Mouse (Mus musculus): ENCODE measurements at regions not wholly inside any gene's neighbourhood (a gene's known extent, or its start where the extent isn't known, plus 50 kb on each side); places are given as distances from the start of the nearest gene placed in this dataset.

DNA sequence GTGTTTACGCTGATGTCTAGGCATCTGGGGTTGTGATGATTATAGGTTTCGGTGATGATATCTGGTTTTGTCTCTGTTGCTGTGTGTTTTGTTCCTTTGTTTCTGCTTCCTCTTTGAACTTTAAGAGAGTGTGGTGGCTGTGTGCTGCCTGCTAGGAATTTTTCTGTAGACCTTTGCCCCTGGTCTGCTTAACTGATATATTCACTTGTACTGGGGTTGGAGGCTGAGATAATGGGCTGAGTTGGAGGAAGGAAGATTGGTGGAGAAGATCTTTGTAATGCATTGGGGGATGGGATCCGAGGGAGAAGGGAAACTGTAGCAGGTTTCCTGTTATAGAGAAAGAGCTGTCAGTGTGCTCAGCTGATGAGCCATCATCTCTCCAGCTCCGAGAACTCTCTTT, 55.8 kb downstream of the Mid1ip1 start:
- H3K4me3 ChIP-seq (replicated peaks): no peak overlapping the region

GRCm38 (mm10) chrX:10775714-10776515, 61.1 kb downstream of the Mid1ip1 start:
- Histone ChIP-seq H3K4me2 (no peak overlapping the region), H3K27me3 (peaks cover 7% of the 10 kb centered on the region; the same call in 1 of the 2 replicates), H3K9ac (no peak overlapping the region), H3K4me1 (no peaks in the 10 kb centered on the region), H3K36me3 (no peaks in the 10 kb centered on the region), H3K27ac (no peak overlapping the region), H3K9me3 (replicated peaks) (no peaks in the 10 kb centered on the region), H3K4me3 (replicated peaks) (no peak overlapping the region)
- no peak for ATAC-seq (replicated peaks; ENCODE audit: low FRiP score)
- WGBS: 57% methylated on average over 8 of the region's 8 CpGs

More for the DNA sequence above, 55.8 kb downstream of the Mid1ip1 start:
- no peak for ATAC-seq (replicated peaks; ENCODE audit: low FRiP score)
- 0 out of 2 replicates have a peak, but pooled peaks cover 7% of the 10 kb centered on the region for H3K27me3 ChIP-seq
- whole genome bisulfite sequencing: 68% methylated on average over 4 of the region's 4 CpGs
- no peak overlapping the region for H3K9ac ChIP-seq
- no peaks in the 10 kb centered on the region for H3K4me1 ChIP-seq
- no peaks in the 10 kb centered on the region for H3K9me3 ChIP-seq (replicated peaks)
- H3K4me2 ChIP-seq: no peak overlapping the region
- no peak overlapping the region for H3K27ac ChIP-seq
- no peaks in the 10 kb centered on the region for H3K36me3 ChIP-seq

DNA sequence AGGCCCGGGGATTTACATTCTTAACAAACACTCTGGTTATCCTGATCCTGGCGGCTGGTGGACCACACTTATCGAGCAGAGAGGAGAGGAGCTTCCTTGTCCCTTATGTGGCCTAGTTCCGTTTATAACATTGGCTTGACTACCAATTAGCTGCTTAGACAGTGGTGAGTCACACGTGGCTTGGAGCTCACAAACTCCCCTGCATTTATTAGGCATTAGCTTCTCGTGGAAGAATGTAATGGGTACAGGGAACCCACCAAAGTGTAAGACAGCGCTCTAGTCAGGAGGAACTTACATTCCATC, 61.7 kb downstream of the Mid1ip1 start:
- Histone ChIP-seq H3K9me3 (replicated peaks) (no peaks in the 10 kb centered on the region), H3K27ac (no peak overlapping the region), H3K4me2 (no peak overlapping the region), H3K27me3 (peaks cover 7% of the 10 kb centered on the region; the same call in 1 of the 2 replicates), H3K4me3 (replicated peaks) (no peak overlapping the region), H3K9ac (no peak overlapping the region), H3K36me3 (no peaks in the 10 kb centered on the region), H3K4me1 (no peaks in the 10 kb centered on the region)
- 59% methylated on average over 7 of the region's 7 CpGs for WGBS
- no peak for ATAC-seq (replicated peaks; ENCODE audit: low FRiP score)

- WGBS: 77% methylated on average over 2 of the region's 2 CpGs
Measured at GRCm38 (mm10) chrX:10778014-10778413, 63.2 kb downstream of the Mid1ip1 start.

DNA sequence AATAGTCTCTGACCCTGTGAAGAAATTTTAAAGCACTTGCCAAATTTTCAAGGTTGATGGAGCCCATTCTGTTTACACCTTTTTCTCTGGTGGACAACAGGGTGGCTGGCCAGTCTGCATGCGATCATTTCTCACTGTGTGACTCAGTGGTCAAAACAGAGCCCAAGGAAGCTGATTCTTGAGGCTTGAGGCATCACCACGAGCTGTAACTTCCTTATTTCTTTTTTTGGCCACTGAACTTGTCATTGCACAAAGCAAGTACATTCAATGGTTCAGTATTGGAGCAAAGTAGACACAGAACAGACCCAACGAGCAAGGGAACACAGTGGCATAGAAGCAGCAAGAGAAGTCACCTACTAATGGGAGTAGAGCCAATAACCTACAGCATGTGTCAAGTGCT, 71.5 kb downstream of the Mid1ip1 start:
- no peak for ATAC-seq (replicated peaks; ENCODE audit: low FRiP score)
- H3K36me3 ChIP-seq: no peaks in the 10 kb centered on the region
- no peaks in the 10 kb centered on the region for H3K4me1 ChIP-seq
- no peaks in the 10 kb centered on the region for H3K27me3 ChIP-seq
- no peak overlapping the region for H3K4me2 ChIP-seq
- H3K4me3 ChIP-seq (replicated peaks): no peak overlapping the region
- no peaks in the 10 kb centered on the region for H3K9me3 ChIP-seq (replicated peaks)
- H3K27ac ChIP-seq: no peak overlapping the region
- WGBS: 75% methylated on average over 3 of the region's 3 CpGs
- H3K9ac ChIP-seq: no peak overlapping the region

More at GRCm38 (mm10) chrX:10778014-10778413, 63.2 kb downstream of the Mid1ip1 start:
- Histone ChIP-seq H3K27ac (no peak overlapping the region), H3K9me3 (replicated peaks) (no peaks in the 10 kb centered on the region), H3K4me1 (no peaks in the 10 kb centered on the region), H3K4me2 (no peak overlapping the region), H3K4me3 (replicated peaks) (no peak overlapping the region), H3K27me3 (peaks cover 7% of the 10 kb centered on the region; the same call in 1 of the 2 replicates), H3K9ac (no peak overlapping the region), H3K36me3 (no peaks in the 10 kb centered on the region)
- no peak for ATAC-seq (replicated peaks; ENCODE audit: low FRiP score)

- H3K4me1 ChIP-seq: no peaks in the 10 kb centered on the region
- H3K27me3 ChIP-seq: no peaks in the 10 kb centered on the region
- H3K27ac ChIP-seq: no peak overlapping the region
- H3K4me2 ChIP-seq: no peak overlapping the region
- no peaks in the 10 kb centered on the region for H3K36me3 ChIP-seq
- no peaks in the 10 kb centered on the region for H3K9me3 ChIP-seq (replicated peaks)
- H3K9ac ChIP-seq: no peak overlapping the region
- WGBS: 91% methylated on average over 2 of the region's 2 CpGs
- no peak for ATAC-seq (replicated peaks; ENCODE audit: low FRiP score)
- H3K4me3 ChIP-seq (replicated peaks): no peak overlapping the region
Measured at GRCm38 (mm10) chrX:10787057-10787456, 72.2 kb downstream of the Mid1ip1 start.

DNA sequence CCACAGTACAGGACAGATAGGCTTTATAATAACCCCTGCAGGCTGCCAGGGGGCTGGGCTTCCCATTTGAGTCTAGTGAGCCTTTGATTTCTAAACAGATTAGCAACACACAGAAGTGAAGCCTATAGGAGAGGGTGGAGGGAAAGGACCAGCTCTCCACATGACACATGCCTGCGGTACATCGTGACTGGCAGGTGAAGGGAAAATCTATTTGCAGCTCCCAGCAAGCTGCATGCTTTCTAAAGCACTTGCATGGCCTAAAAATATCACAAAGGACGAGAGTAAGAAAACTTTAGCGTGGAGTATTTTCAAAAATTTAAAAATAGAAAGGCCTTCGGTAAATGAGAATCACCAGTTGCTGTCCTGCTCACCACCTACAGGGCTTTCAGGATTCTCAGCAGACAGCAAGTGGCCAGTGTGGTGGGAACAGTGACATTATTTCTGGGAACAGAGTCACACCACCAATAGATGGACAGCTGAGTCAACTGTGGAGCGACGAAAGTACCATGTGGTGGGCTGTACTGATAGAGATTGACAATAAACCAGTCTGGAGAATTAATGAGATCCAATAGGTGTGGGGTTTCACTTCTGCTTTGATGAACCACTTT, 105.6 kb downstream of the Mid1ip1 start:
- no peaks in the 10 kb centered on the region for H3K9me3 ChIP-seq (replicated peaks)
- H3K27ac ChIP-seq: no peak overlapping the region
- no peaks in the 10 kb centered on the region for H3K36me3 ChIP-seq
- no peak overlapping the region for H3K9ac ChIP-seq
- no peak overlapping the region for H3K4me3 ChIP-seq (replicated peaks)
- H3K27me3 ChIP-seq: 0 out of 2 replicates have a peak, but pooled peaks cover 4% of the 10 kb centered on the region
- WGBS: 83% methylated on average over 7 of the region's 7 CpGs
- ATAC-seq (replicated peaks; ENCODE audit: low FRiP score): no peak
- H3K4me1 ChIP-seq: no peaks in the 10 kb centered on the region
- H3K4me2 ChIP-seq: no peak overlapping the region

DNA sequence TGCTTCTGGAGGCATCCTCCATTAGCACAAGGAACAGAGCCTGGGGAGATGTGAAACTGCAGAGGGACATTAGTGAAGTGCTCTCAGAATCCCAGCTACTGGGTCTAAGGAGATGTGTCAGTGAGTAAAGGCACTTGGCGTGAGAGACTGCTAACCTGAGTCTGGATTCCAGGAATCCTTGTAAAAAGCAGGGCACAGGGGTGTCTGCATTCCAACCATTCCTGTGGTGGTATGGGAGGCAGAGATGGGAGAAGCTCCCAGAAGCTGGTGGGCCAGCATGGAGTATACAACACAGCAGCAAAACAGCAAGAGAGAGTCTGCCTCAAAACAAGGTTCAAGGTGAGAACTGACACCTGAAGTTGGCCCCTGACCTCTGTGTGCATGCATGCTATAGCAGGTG, 118.9 kb downstream of the Mid1ip1 start:
- Histone ChIP-seq H3K9me3 (replicated peaks) (no peaks in the 10 kb centered on the region), H3K4me2 (no peak overlapping the region), H3K36me3 (no peaks in the 10 kb centered on the region), H3K4me1 (no peaks in the 10 kb centered on the region), H3K27me3 (0 out of 2 replicates have a peak, but pooled peaks cover 2% of the 10 kb centered on the region), H3K27ac (no peak overlapping the region), H3K4me3 (replicated peaks) (no peak overlapping the region), H3K9ac (no peak overlapping the region)
- ATAC-seq (replicated peaks; ENCODE audit: low FRiP score): no peak
- 68% methylated on average over 1 of the region's 1 CpGs for WGBS

GRCm38 (mm10) chrX:10857089-10857488, 142.3 kb downstream of the Mid1ip1 start:
- Histone ChIP-seq H3K9me3 (replicated peaks) (no peaks in the 10 kb centered on the region), H3K4me2 (no peak overlapping the region), H3K4me3 (replicated peaks) (no peak overlapping the region), H3K27ac (no peak overlapping the region), H3K9ac (no peak overlapping the region), H3K4me1 (no peaks in the 10 kb centered on the region), H3K36me3 (no peaks in the 10 kb centered on the region), H3K27me3 (peaks cover 11% of the 10 kb centered on the region; the same call in 1 of the 2 replicates)
- no peak for ATAC-seq (replicated peaks; ENCODE audit: low FRiP score)
- WGBS: 58% methylated on average over 6 of the region's 6 CpGs

DNA sequence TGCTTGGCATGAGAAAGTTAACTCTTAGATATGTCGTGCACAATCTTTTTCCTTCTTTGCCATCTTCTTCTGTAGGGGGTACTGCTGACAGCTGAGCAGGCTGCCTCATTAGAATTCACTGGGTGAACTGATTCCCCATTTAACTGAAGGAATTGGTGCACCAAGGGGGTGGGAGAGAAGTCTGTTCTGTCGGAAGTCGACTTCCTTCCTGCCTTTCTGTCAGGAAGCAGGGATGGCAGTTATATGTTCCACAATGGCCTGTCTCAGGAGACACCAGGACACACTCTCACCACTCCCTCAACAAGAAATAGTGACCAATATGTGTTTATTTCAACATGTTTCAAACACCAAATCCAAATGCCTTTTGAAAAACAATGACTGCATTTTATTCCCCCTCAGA, 142.9 kb downstream of the Mid1ip1 start:
- Histone ChIP-seq H3K27ac (0 out of 2 replicates have a peak overlapping the region, but pooled peaks have one; percentile 6), H3K9me3 (replicated peaks) (no peaks in the 10 kb centered on the region), H3K4me3 (replicated peaks) (no peak overlapping the region), H3K9ac (no peak overlapping the region), H3K36me3 (no peaks in the 10 kb centered on the region), H3K27me3 (peaks cover 11% of the 10 kb centered on the region; the same call in 1 of the 2 replicates), H3K4me2 (no peak overlapping the region), H3K4me1 (no peaks in the 10 kb centered on the region)
- ATAC-seq (replicated peaks; ENCODE audit: low FRiP score): no peak
- WGBS: 43% methylated on average over 3 of the region's 3 CpGs

DNA sequence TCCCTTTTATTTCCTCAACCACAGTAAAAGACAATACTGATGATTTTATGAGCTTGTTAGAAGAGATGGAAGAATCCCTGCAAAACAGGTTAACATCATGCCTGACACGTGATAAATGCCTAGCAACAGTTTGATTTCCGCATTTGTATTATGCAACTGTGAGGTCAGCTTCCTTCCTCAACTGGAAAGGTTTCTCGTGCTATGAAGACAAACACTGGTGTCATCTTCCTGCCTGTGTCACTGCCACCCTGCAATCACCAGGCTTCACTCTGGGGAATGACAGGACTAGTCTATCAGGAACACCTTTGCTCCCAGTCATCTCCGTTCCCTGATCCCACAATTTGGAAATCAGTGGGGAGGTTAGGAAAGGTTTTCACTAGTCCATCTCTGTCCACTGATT, 156.8 kb downstream of the Mid1ip1 start:
- Histone ChIP-seq H3K9me3 (replicated peaks) (no peaks in the 10 kb centered on the region), H3K4me3 (replicated peaks) (no peak overlapping the region), H3K27me3 (0 out of 2 replicates have a peak, but pooled peaks cover 12% of the 10 kb centered on the region), H3K4me2 (no peak overlapping the region), H3K27ac (no peak overlapping the region), H3K4me1 (no peaks in the 10 kb centered on the region), H3K9ac (no peak overlapping the region), H3K36me3 (no peaks in the 10 kb centered on the region)
- ATAC-seq (replicated peaks; ENCODE audit: low FRiP score): no peak
- WGBS: 76% methylated on average over 4 of the region's 4 CpGs

DNA sequence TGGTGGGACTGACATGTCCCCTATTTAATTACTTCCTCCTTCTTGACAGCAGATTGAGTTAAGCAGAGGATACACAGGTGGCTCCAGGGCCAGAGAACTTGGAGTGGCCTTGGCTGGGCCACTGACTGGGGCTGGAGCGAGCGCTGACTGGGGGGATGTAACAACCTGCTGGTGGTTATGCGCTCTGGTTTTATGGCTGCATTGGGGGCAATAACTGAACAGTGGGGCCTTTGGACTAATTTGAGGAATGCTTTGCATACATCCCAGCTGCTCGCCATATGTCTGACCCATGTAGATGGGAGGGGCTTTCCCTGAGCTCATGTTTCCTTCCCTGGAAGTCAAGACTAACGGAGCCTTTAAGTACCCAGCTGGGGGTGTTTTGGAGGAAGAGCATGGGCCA, 163.0 kb downstream of the Mid1ip1 start:
- H3K4me2 ChIP-seq: no peak overlapping the region
- H3K27me3 ChIP-seq: peaks cover 17% of the 10 kb centered on the region; the same call in 1 of the 2 replicates
- no peaks in the 10 kb centered on the region for H3K36me3 ChIP-seq

More for the DNA sequence above, 163.0 kb downstream of the Mid1ip1 start:
- WGBS: 51% methylated on average over 5 of the region's 5 CpGs
- Histone ChIP-seq H3K9me3 (replicated peaks) (no peaks in the 10 kb centered on the region), H3K4me3 (replicated peaks) (no peak overlapping the region), H3K9ac (no peak overlapping the region), H3K27ac (no peak overlapping the region), H3K4me1 (no peaks in the 10 kb centered on the region)
- ATAC-seq (replicated peaks; ENCODE audit: low FRiP score): 0 out of 2 replicates have a peak, but pooled peaks have one; percentile 36

Measured in kidney, embryonic 15.5 days (tissue).